Mouse (Mus musculus) large intestine, adult 2 months (tissue): ENCODE data around the gene Bcorl1. TPM values are rescaled to one million over a fixed set of nuclear protein-coding genes. Genes with fewer than 3 reads are reported as not detected.
"Not testable (repeated sequence)": the region's sequence is repeated elsewhere in the genome, so short reads cannot be mapped to it uniquely, and the experiment has no call there.

ENCODE experiments used
- DNase-seq: peaks from one replicate; pipeline ENCODE4 v3.0.0-alpha.2; 2012; ENCODE audit warnings: low read depth, low spot score
- WGBS: fragments of 180-500 bp; shearing (Covaris S2); methylation state at CpG from one replicate; pipeline ENCODE4 v1.1.7; 2018; 5-methylcytosine and 5-hydroxymethylcytosine counted together
- polyA plus RNA-seq: library from polyadenylated mRNA; depleted of rRNA; stranded (reverse); fragments of >200 nt; gene quantifications from 2 replicates; pipeline ENCODE4 v1.2.3, GENCODE M21; 2012; rRNA removed

The Bcorl1 gene
- polyA plus RNA-seq, 1 experiment = 2.8 TPM

- DNase-seq = no peak
- WGBS = 27% methylated on average over 9 of the region's 9 CpGs
Measured at GRCm38 (mm10) chrX:48435477-48435900, 94.3 kb downstream of the Bcorl1 start.

- 66% methylated on average over 6 of the region's 7 CpGs for WGBS
Measured at GRCm38 (mm10) chrX:48436082-48436481, 94.9 kb downstream of the Bcorl1 start.

GRCm38 (mm10) chrX:48439036-48439435 lies 97.9 kb downstream of the Bcorl1 start:
- WGBS = 25% methylated on average over 4 of the region's 4 CpGs
- no peak for DNase-seq

More at GRCm38 (mm10) chrX:48436082-48436481, 94.9 kb downstream of the Bcorl1 start:
- DNase-seq = not testable (repeated sequence)

GRCm38 (mm10) chrX:48441548-48441947 lies 100.4 kb downstream of the Bcorl1 start:
- WGBS = 80% methylated on average over 6 of the region's 6 CpGs
- DNase-seq = no peak

- DNase-seq = no peak
- WGBS = 33% methylated on average over 7 of the region's 7 CpGs
Measured at GRCm38 (mm10) chrX:48441954-48442353, 100.8 kb downstream of the Bcorl1 start.

- DNase-seq = no peak
- 72% methylated on average over 4 of the region's 4 CpGs for WGBS
Measured at GRCm38 (mm10) chrX:48444677-48445076, 103.5 kb downstream of the Bcorl1 start.

- no peak for DNase-seq
- WGBS = 59% methylated on average over 10 of the region's 10 CpGs
Measured at GRCm38 (mm10) chrX:48449646-48450045, 108.5 kb downstream of the Bcorl1 start.

- WGBS = 20% methylated on average over 9 of the region's 9 CpGs
- no peak for DNase-seq
Measured at GRCm38 (mm10) chrX:48452231-48452890, 111.2 kb downstream of the Bcorl1 start.

GRCm38 (mm10) chrX:48452931-48453673 lies 111.9 kb downstream of the Bcorl1 start:
- no peak for DNase-seq
- WGBS = 20% methylated on average over 71 of the region's 71 CpGs

- WGBS = 16% methylated on average over 44 of the region's 91 CpGs
- DNase-seq = no peak
Measured at GRCm38 (mm10) chrX:48453736-48454494, 112.8 kb downstream of the Bcorl1 start.

GRCm38 (mm10) chrX:48454495-48454878 lies 113.3 kb downstream of the Bcorl1 start:
- WGBS = 28% methylated on average over 21 of the region's 21 CpGs
- DNase-seq = no peak

GRCm38 (mm10) chrX:48455018-48455417 lies 113.9 kb downstream of the Bcorl1 start:
- no peak for DNase-seq
- WGBS = 28% methylated on average over 9 of the region's 9 CpGs

- 78% methylated on average over 6 of the region's 6 CpGs for WGBS
- DNase-seq = no peak
Measured at GRCm38 (mm10) chrX:48456956-48457355, 115.8 kb downstream of the Bcorl1 start.

Other genes with a start within 250 kb of the Bcorl1 start
- 149 and 213 TPM in 2 replicates for gene Xpnpep2, start 232.6 kb upstream of the Bcorl1 start, polyA plus RNA-seq
- 11.9 and 12.6 TPM in 2 replicates for gene Sash3, start 194.9 kb upstream of the Bcorl1 start, polyA plus RNA-seq
- gene Zdhhc9, start 132.5 kb upstream of the Bcorl1 start, polyA plus RNA-seq = 34.8 and 55.6 TPM in 2 replicates
- 3.1 and 3.3 TPM in 2 replicates for gene Utp14a, start 84.5 kb upstream of the Bcorl1 start, polyA plus RNA-seq
- 23.1 and 34.6 TPM in 2 replicates for gene Elf4, start 121.8 kb downstream of the Bcorl1 start, polyA plus RNA-seq
- 26.1 and 27.1 TPM in 2 replicates for gene Aifm1, start 172.2 kb downstream of the Bcorl1 start, polyA plus RNA-seq
- 0.31 and 0.73 TPM in 2 replicates for gene Rab33a, start 177.9 kb downstream of the Bcorl1 start, polyA plus RNA-seq